Mouse (Mus musculus) embryonic facial prominence, embryonic 12.5 days (tissue): ENCODE data around the gene Gm28374. TPM values are rescaled to one million over a fixed set of nuclear protein-coding genes. Genes with fewer than 3 reads are reported as not detected.
"Not testable (repeated sequence)": the region's sequence is repeated elsewhere in the genome, so short reads cannot be mapped to it uniquely, and the experiment has no call there.

Source experiments
- ATAC-seq: fragments of 200-750 bp; cut with Nextera tagmentation; 2 replicates; pipeline ENCODE4 v1.8.0; 2017; ENCODE audit not compliant: insufficient number of reproducible peaks, insufficient read depth, low FRiP score, low TSS enrichment
- H3K27ac ChIP-seq: fragments of 300-500 bp; sonication (generic); 2 replicates; pipeline ENCODE4 v1.5.1; 2016; ENCODE audit warnings: mild to moderate bottlenecking
- H3K27me3 ChIP-seq: fragments of 300-500 bp; sonication (generic); 2 replicates; pipeline ENCODE4 v1.6.1; 2016; ENCODE audit warnings: mild to moderate bottlenecking, moderate library complexity
- H3K36me3 ChIP-seq: fragments of 300-500 bp; sonication (generic); 2 replicates; pipeline ENCODE4 v1.6.1; 2016; ENCODE audit warnings: mild to moderate bottlenecking
- H3K4me1 ChIP-seq: fragments of 300-500 bp; sonication (generic); 2 replicates; pipeline ENCODE4 v1.6.1; 2016
- H3K4me2 ChIP-seq: fragments of 300-500 bp; sonication (generic); replicated peaks from 2 replicates; pipeline ENCODE4 v1.6.1; 2016; ENCODE audit warnings: mild to moderate bottlenecking, moderate library complexity
- H3K4me3 ChIP-seq: fragments of 300-500 bp; sonication (generic); 2 replicates; pipeline ENCODE4 v1.5.1; 2016; ENCODE audit warnings: mild to moderate bottlenecking
- H3K9ac ChIP-seq: fragments of 300-500 bp; sonication (generic); 2 replicates; pipeline ENCODE4 v1.6.1; 2016; ENCODE audit warnings: mild to moderate bottlenecking, moderate library complexity
- H3K9me3 ChIP-seq: fragments of 300-500 bp; sonication (generic); 2 replicates; pipeline ENCODE4 v1.6.1; 2016; ENCODE audit warnings: mild to moderate bottlenecking, moderate library complexity
- WGBS: fragments of 180-500 bp; shearing (Covaris S2); methylation state at CpG from one replicate; pipeline ENCODE4 v1.1.7; 2016; 5-methylcytosine and 5-hydroxymethylcytosine counted together
- polyA plus RNA-seq: library from polyadenylated mRNA; unstranded; fragments of >200 nt; fragmentation: Nextera tagmentation; extraction: Ambion mirVana; gene quantifications from 2 replicates; pipeline ENCODE4 v1.2.1, GENCODE M21; 2016

Gm28374 gene
- polyA plus RNA-seq: 1.2 and 2.0 TPM in 2 replicates

DNA sequence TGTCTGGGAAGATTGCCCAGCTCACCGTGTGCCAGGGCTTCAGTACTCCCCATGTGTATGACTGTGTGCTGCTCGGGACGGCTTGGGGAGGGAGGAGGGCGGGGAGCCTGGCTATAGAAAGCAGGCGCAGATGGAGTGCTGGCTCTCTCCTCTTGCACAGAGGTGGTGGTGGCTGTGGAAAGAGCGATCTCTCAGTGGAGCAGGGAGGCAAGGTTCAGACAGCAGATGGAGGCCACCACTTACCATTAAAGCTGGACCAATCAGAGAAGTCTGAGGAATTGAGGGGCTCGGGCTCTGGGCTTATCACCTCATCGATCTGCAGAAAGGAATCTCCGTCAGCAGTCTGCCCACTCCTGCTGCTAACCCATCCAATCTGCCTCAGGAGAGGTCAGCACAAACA lies at the start of gene Gm28374:
TSS of gene Gm28374 (minus strand) at position 101 of the 400 bp plus-strand sequence.
- no peak within 1 kb of the TSS for H3K4me2 ChIP-seq
- no peak within 1 kb of the TSS for H3K4me3 ChIP-seq
- no peaks in the 10 kb centered on the region for H3K27me3 ChIP-seq
- peaks cover 33% of the 10 kb centered on the region for H3K36me3 ChIP-seq
- H3K9me3 ChIP-seq: no peaks in the 10 kb centered on the region
- WGBS: 88% methylated on average over 9 of the region's 9 CpGs
- peaks cover 14% of the 10 kb centered on the region for H3K4me1 ChIP-seq
- no peak within 1 kb of the TSS for H3K27ac ChIP-seq
- no peak for ATAC-seq
- H3K9ac ChIP-seq: no peak within 1 kb of the TSS

DNA sequence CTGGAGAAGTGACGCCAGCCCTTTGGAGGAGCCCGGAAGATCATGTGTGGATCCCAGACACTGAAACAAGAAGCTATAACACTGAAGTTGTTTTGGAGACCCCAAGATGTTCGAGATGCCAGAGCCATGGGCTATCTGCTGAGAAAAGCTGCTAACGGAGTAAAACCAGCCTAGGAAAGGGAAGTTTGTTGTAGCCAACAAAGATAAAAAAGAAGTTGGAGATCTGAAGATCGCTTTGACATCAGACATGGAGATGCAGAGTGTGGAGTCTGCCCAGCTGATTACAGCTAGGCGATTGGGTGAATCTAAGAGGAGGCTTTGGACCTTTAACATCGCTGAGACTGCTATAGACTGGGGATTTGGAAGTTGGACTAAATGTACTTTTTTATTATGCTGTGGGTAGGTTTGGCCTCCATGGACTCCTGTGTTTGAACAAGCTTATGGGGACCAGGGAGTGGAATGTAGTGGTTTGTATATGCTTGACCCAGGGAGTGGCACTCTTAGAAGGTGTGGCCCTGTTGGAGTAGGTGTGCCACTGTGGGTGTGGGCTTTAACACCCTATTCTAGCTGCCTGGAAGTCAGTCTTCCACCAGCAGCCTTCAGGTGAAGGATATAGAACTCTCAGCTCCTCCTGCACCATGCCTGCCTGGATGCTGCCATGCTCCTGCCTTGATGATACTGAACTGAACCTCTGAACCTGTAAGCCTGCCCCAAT lies 48.5 kb upstream of the Gm28374 start:
- not testable (repeated sequence) for H3K27me3 ChIP-seq, H3K9me3 ChIP-seq, H3K4me3 ChIP-seq, H3K4me2 ChIP-seq, H3K4me1 ChIP-seq, H3K9ac ChIP-seq, H3K27ac ChIP-seq, ATAC-seq
- 75% methylated on average over 7 of the region's 7 CpGs for WGBS
- peaks cover 16% of the 10 kb centered on the region for H3K36me3 ChIP-seq

DNA sequence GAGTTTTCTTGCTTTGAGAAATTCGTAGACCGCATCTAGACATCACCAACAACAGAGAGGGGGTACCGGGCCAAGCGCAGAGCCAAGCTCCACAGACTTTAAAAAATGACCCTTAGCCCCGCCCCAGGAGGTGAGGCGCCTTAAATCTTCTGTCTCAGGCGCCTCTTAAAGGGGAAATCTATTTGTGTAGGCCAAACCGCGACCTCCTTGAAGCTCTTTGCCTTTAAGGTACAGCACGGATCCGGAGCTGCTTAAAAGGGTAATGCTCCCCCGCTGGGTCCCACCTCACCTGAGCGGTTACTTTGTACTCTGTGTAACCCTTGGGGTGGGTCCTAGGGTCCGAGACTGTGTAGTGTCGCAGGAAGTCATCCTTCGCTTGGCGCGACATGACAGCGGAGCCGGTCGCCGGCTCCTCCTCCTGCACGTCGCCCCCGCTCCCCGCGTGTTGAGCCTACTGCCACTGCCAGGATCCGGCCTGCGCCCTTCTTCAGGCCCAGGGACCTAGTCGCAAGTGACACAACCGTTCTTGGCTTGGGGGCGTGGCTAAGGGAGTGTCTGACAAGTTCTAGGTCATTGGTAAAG lies 45.8 kb upstream of the Gm28374 start, which contains the start of gene Snx15:
TSS of gene Snx15 (minus strand) at position 545 of the 582 bp plus-strand sequence.
- H3K27ac ChIP-seq: peak within 1 kb of the TSS; percentile 87
- no peaks in the 10 kb centered on the region for H3K36me3 ChIP-seq
- WGBS: under 1% methylated on average over 32 of the region's 32 CpGs
- H3K4me3 ChIP-seq: peak within 1 kb of the TSS; percentile 52
- ATAC-seq: peak; percentile 84
- peak within 1 kb of the TSS; percentile 44; the same call in 1 of the 2 replicates for H3K9ac ChIP-seq
- peak within 1 kb of the TSS; percentile 59 for H3K4me2 ChIP-seq
- H3K27me3 ChIP-seq: no peaks in the 10 kb centered on the region
- H3K9me3 ChIP-seq: no peaks in the 10 kb centered on the region
- H3K4me1 ChIP-seq: no peaks in the 10 kb centered on the region

DNA sequence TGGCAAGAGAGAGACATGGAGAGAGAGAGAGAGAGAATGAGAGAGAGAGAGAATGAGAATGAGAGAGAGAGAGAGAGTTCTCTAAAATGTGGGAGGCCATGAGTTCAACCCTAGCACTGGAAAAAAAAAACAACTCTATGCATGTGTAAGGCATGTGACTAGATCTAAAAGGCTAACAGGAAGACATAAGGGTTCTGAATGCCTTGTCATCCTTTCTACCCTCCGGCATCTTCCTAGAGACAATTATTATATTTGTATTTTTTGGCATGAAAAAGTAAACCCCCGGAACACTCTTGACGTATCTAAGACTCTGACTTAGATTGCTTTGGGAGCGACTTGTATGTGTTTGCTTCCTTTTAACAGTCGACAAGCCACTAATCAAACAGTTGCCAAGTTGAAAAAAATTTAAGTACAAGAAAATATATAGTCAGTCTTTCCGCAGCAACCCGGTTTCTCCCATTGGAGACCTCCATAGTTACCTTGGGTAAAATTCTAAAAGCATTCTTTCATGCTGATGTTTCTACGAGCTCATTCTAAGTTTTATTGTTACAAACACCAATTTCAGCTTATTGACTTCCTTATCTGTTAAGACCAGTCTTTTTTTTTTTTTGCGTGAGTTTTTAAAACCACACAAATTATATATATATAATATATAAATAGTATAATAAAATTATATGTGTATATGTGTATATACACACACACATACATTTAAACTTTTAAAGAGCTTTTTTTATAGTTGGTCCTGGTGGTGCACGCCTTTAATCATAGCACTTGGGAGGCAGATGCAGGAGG lies 44.9 kb upstream of the Gm28374 start:
- H3K27me3 ChIP-seq: no peaks in the 10 kb centered on the region
- peak overlapping the region; percentile 52 for H3K4me3 ChIP-seq
- no peak overlapping the region for H3K9ac ChIP-seq
- no peaks in the 10 kb centered on the region for H3K36me3 ChIP-seq
- H3K9me3 ChIP-seq: no peaks in the 10 kb centered on the region
- H3K27ac ChIP-seq: 0 out of 2 replicates have a peak overlapping the region, but pooled peaks have one; percentile 87
- no peaks in the 10 kb centered on the region for H3K4me1 ChIP-seq
- no peak for ATAC-seq
- WGBS: 76% methylated on average over 10 of the region's 10 CpGs
- peak overlapping the region; percentile 59 for H3K4me2 ChIP-seq

DNA sequence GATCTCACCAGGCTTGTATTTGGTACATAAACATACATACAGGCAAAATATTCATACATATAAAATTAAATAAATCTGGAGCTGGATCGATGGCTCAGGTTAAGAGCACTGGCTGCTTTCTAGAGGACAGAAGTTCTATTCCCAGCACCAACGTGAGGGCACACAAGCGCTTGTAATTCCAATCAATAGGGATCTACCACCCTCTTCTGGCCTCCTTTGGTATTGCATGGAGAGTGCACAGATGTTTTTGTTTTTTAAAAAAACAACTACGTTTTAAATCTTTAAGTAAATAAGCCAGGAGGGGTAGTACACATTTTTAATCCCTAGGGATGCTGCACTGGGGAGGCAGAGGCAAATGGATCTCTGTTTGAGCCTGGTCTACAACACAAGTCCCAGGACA lies 44.2 kb upstream of the Gm28374 start:
- Histone ChIP-seq H3K4me2 (no peak overlapping the region), H3K27ac (no peak overlapping the region), H3K9me3 (no peaks in the 10 kb centered on the region), H3K36me3 (0 out of 2 replicates have a peak, but pooled peaks cover under 1% of the 10 kb centered on the region), H3K27me3 (no peaks in the 10 kb centered on the region), H3K4me3 (no peak overlapping the region), H3K9ac (no peak overlapping the region), H3K4me1 (no peaks in the 10 kb centered on the region)
- ATAC-seq: no peak
- WGBS: 21% methylated on average over 4 of the region's 4 CpGs

DNA sequence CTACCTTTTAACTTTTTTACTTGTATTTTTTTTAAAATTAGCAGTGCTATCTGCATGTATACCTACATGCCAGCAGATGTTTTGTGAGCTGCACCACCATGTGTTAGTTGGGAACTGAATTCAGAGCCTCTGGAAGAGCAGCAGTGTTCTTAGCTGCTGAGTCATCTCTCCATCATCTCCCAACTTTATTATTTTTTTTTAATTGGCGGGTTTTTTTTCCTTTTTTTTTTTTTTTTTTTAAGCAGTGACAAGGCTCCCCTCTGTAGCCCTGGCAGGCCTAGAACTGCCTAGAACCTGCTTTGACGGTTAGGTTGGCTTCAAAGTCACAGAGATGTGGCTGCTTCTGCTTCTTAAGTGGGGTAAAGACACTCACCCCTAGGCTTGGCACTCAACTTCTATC lies 42.8 kb upstream of the Gm28374 start:
- no peaks in the 10 kb centered on the region for H3K27me3 ChIP-seq
- no peak overlapping the region for H3K9ac ChIP-seq
- H3K9me3 ChIP-seq: no peaks in the 10 kb centered on the region
- WGBS: 82% methylated on average over 2 of the region's 2 CpGs
- H3K4me3 ChIP-seq: no peak overlapping the region
- H3K27ac ChIP-seq: no peak overlapping the region
- H3K4me1 ChIP-seq: no peaks in the 10 kb centered on the region
- H3K36me3 ChIP-seq: 0 out of 2 replicates have a peak, but pooled peaks cover 6% of the 10 kb centered on the region
- ATAC-seq: no peak
- no peak overlapping the region for H3K4me2 ChIP-seq

DNA sequence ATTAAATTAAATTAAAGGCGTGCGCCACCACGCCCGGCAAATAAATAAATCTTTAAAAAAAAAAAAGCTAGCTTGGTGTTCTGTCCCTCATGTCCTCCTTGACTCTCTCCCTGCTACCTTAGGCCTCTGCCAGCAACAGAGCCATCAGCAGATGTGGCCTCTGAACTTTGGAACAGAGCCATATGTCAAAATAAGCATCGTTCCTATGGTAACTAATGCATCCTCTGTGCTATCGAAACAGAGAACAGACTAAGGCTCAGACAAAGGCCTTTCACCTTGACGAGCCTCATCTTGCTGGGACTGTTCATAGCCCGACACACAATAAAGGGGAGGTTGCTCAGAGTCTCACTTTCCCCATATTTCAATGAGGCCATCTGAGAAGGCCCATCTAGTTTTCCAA lies 41.3 kb upstream of the Gm28374 start:
- Histone ChIP-seq H3K36me3 (0 out of 2 replicates have a peak, but pooled peaks cover 6% of the 10 kb centered on the region), H3K4me3 (no peak overlapping the region), H3K4me2 (no peak overlapping the region), H3K4me1 (peaks cover 5% of the 10 kb centered on the region; the same call in 1 of the 2 replicates), H3K9me3 (no peaks in the 10 kb centered on the region), H3K9ac (no peak overlapping the region), H3K27ac (peak overlapping the region; percentile 12; the same call in 1 of the 2 replicates), H3K27me3 (no peaks in the 10 kb centered on the region)
- no peak for ATAC-seq
- 42% methylated on average over 8 of the region's 8 CpGs for WGBS

DNA sequence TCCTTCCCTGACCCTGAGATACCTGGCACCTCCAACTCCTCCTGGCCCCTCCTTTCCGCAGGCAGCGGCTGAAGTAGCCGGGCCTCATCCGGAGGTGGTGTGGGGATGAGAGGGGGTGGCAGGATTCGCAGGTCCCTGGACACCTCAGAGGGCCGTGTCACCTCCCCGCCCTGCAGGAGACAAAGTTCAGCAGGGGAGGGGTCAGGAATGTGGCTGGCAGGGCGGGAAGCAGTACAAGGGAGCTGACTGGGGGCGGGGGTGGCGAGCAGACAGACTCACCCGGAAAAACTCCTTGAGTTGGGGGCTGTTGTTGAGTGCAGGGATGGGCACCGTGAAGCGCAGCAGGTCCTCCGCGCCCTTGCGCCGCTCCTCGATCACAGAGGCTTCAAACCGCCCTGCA lies 39.7 kb upstream of the Gm28374 start:
- Histone ChIP-seq H3K27me3 (no peaks in the 10 kb centered on the region), H3K9ac (no peak overlapping the region), H3K27ac (no peak overlapping the region), H3K4me3 (no peak overlapping the region), H3K4me1 (peaks cover 11% of the 10 kb centered on the region), H3K4me2 (no peak overlapping the region), H3K9me3 (no peaks in the 10 kb centered on the region), H3K36me3 (0 out of 2 replicates have a peak, but pooled peaks cover 6% of the 10 kb centered on the region)
- 35% methylated on average over 19 of the region's 19 CpGs for WGBS
- no peak for ATAC-seq

DNA sequence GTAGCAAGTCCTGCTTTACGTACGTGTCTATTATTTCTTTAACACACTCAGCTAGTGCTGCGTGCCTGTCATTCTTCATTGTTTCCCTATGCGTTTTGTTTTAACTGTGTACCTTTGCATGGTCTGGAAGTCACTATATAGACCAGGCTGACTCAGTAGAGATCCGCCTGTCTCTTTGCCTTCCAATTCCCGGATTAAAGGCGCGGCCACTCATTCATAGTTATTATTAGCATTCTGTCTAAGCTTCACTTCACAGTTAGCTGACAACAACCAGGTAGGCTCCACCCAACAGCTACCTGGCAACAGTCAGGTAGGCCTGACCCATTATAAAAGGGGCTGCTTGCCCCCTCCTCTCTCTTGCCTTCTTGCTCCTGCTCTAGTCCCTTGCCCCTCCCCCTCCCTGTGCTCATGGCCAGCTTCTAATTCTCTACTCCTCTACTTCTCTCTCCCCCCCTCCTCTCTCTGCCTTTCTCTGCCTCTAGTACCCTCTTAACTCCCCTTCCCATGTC lies 36.7 kb upstream of the Gm28374 start:
- under 1% methylated on average over 8 of the region's 8 CpGs for WGBS
- Histone ChIP-seq H3K36me3 (peaks cover 33% of the 10 kb centered on the region), H3K4me2 (peak overlapping the region; percentile 90), H3K9me3 (no peaks in the 10 kb centered on the region), H3K4me1 (peaks cover 15% of the 10 kb centered on the region), H3K27me3 (no peaks in the 10 kb centered on the region), H3K27ac (peak overlapping the region; percentile 97), H3K4me3 (peak overlapping the region; percentile 86), H3K9ac (peak overlapping the region; percentile 89)
- no peak; the same call in 1 of the 2 replicates for ATAC-seq

DNA sequence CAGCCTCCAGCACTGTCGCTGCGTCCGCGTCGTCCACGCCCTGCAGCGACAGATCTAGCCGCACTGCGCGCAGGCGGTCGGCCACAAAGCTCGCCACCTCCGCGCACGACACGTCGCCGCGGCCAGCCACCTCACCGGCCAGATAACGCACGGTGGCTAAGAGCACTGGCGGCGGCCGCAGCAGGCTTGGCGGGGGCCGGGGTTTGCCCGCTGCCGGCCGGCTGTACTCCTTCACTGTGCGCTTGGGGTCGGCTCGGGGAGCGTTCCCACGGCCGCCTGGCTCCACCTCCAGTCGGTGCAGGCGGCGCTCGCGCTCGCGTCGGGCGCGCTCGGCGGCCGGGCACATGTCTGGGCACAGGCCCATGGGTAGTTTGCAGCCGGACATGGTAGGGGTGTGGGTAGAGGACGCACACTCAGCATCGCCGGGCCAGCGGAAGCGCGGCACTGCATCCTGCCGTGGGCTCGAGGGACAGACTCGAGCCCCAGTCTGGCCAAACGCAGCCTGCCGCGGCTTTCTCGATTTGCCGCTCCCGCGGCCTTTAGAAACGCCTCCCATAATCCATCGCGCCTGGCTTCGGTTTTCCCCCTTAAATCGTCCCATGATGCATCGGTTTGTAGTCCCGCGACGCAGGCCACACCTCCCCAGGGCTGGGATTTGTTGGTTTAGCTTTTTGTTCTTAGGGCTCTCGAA lies 36.1 kb upstream of the Gm28374 start, which contains the start of gene Sac3d1:
TSS of gene Sac3d1 (minus strand) at position 665 of the 691 bp plus-strand sequence.
- ATAC-seq: peak; percentile 85
- peak within 1 kb of the TSS; percentile 86 for H3K4me3 ChIP-seq
- peaks cover 15% of the 10 kb centered on the region for H3K4me1 ChIP-seq
- under 1% methylated on average over 77 of the region's 77 CpGs for WGBS
- no peaks in the 10 kb centered on the region for H3K9me3 ChIP-seq
- peak within 1 kb of the TSS; percentile 89 for H3K9ac ChIP-seq
- peak within 1 kb of the TSS; percentile 90 for H3K4me2 ChIP-seq
- H3K27ac ChIP-seq: peak within 1 kb of the TSS; percentile 97
- H3K36me3 ChIP-seq: peaks cover 35% of the 10 kb centered on the region
- no peaks in the 10 kb centered on the region for H3K27me3 ChIP-seq
